Mouse (Mus musculus) brain, embryonic 14.5 days (tissue): ENCODE measurements around the gene Samd4.

ENCODE experiments used
- CTCF ChIP-seq: fragments of 200-500 bp; IDR thresholded peaks from 2 replicates; pipeline ENCODE4 v1.5.1; 2012; ENCODE audit warnings: inconsistent platforms, mild to moderate bottlenecking, moderate library complexity, borderline replicate concordance; ENCODE audit not compliant: insufficient read depth, insufficient read length; ENCODE audit errors: extremely low read depth
- POLR2A ChIP-seq: fragments of 200-500 bp; IDR thresholded peaks from 2 replicates; pipeline ENCODE4 v1.6.1; 2012; ENCODE audit warnings: mild to moderate bottlenecking, inconsistent platforms, borderline replicate concordance; ENCODE audit not compliant: poor library complexity, insufficient read depth, insufficient read length, severe bottlenecking; ENCODE audit errors: extremely low read depth

GRCm38 (mm10) chr14:46839326-46839725, 43.3 kb upstream of the Samd4 start:
- no peak for TF ChIP-seq CTCF
- no peak for TF ChIP-seq POLR2A
